Mouse (Mus musculus): ENCODE data around the gene Dusp2. TPM values are rescaled to one million over a fixed set of nuclear protein-coding genes. Genes with fewer than 3 reads are reported as not detected.

Gene Dusp2
- polyA plus RNA-seq, 1 experiment = 8.7 TPM

Other genes starting within 250 kb of the Dusp2 start
- gene Ncaph, start 202.2 kb upstream of the Dusp2 start, polyA plus RNA-seq (2012; rRNA removed) = 6.9 TPM in 2 replicates
- 5.0 and 7.9 TPM in 2 replicates for gene Itpripl1, start 192.7 kb upstream of the Dusp2 start, polyA plus RNA-seq (2012; rRNA removed)
- gene 1810024B03Rik, start 127.9 kb upstream of the Dusp2 start, polyA plus RNA-seq (2012; rRNA removed) = 1.2 TPM in 2 replicates
- gene Snrnp200, start 127.8 kb upstream of the Dusp2 start, polyA plus RNA-seq (2012; rRNA removed) = 25.9 and 41.1 TPM in 2 replicates
- gene Ciao1, start 88.3 kb upstream of the Dusp2 start, polyA plus RNA-seq (2012; rRNA removed) = 57.6 and 58.5 TPM in 2 replicates
- gene Tmem127, start 88.3 kb upstream of the Dusp2 start, polyA plus RNA-seq (2012; rRNA removed) = 67.4 and 99.6 TPM in 2 replicates
- 35.8 and 43.0 TPM in 2 replicates for gene Stard7, start 65.9 kb upstream of the Dusp2 start, polyA plus RNA-seq (2012; rRNA removed)
- not detected in 2 replicates for gene Astl, start 2.5 kb downstream of the Dusp2 start, polyA plus RNA-seq (2012; rRNA removed)
- 0.71 and 0.91 TPM in 2 replicates for gene Adra2b, start 27.0 kb downstream of the Dusp2 start, polyA plus RNA-seq (2012; rRNA removed)
- 0.12 and 0.16 TPM in 2 replicates for gene Gpat2, start 89.0 kb downstream of the Dusp2 start, polyA plus RNA-seq (2012; rRNA removed)
- 10.9 and 11.6 TPM in 2 replicates for gene Fahd2a, start 108.4 kb downstream of the Dusp2 start, polyA plus RNA-seq (2012; rRNA removed)
- 1.2 TPM in 2 replicates for gene Kcnip3, start 185.9 kb downstream of the Dusp2 start, polyA plus RNA-seq (2012; rRNA removed)
- 0.09 and 0.15 TPM in 2 replicates for gene Prom2, start 205.3 kb downstream of the Dusp2 start, polyA plus RNA-seq (2012; rRNA removed)